Mouse (Mus musculus) stomach, embryonic 15.5 days (tissue): ENCODE results near the gene Mtfr1l. TPM values are rescaled to one million over a fixed set of nuclear protein-coding genes. Genes with fewer than 3 reads are reported as not detected.

Experiments used
- ATAC-seq: fragments of 200-750 bp; cut with Nextera tagmentation; 2 replicates; pipeline ENCODE4 v1.8.0; 2017; ENCODE audit warnings: low read depth, moderate number of reproducible peaks, moderate TSS enrichment; ENCODE audit not compliant: insufficient read depth, low FRiP score
- H3K27ac ChIP-seq: fragments of 300-500 bp; sonication (generic); 2 replicates; pipeline ENCODE4 v1.5.1; 2015; ENCODE audit warnings: mild to moderate bottlenecking, inconsistent platforms
- H3K27me3 ChIP-seq: fragments of 300-500 bp; sonication (generic); replicated peaks from 2 replicates; pipeline ENCODE4 v1.6.1; 2015; ENCODE audit warnings: inconsistent platforms
- H3K36me3 ChIP-seq: fragments of 300-500 bp; sonication (generic); 2 replicates; pipeline ENCODE4 v1.6.1; 2015; ENCODE audit warnings: inconsistent platforms
- H3K4me1 ChIP-seq: fragments of 300-500 bp; sonication (generic); 2 replicates; pipeline ENCODE4 v1.6.1; 2015; ENCODE audit warnings: inconsistent platforms
- H3K4me2 ChIP-seq: fragments of 300-500 bp; sonication (generic); 2 replicates; pipeline ENCODE4 v1.6.1; 2015; ENCODE audit warnings: mild to moderate bottlenecking, inconsistent platforms
- H3K4me3 ChIP-seq: fragments of 300-500 bp; sonication (generic); replicated peaks from 2 replicates; pipeline ENCODE4 v1.5.1; 2015; ENCODE audit warnings: inconsistent platforms
- H3K9ac ChIP-seq: fragments of 300-500 bp; sonication (generic); 2 replicates; pipeline ENCODE4 v1.6.1; 2015; ENCODE audit warnings: inconsistent platforms
- H3K9me3 ChIP-seq: fragments of 300-500 bp; sonication (generic); 2 replicates; pipeline ENCODE4 v1.6.1; 2016; ENCODE audit warnings: inconsistent platforms
- WGBS: fragments of 180-500 bp; shearing (Covaris S2); methylation state at CpG from one replicate; pipeline ENCODE4 v1.1.7; 2015; 5-methylcytosine and 5-hydroxymethylcytosine counted together
- polyA plus RNA-seq: library from polyadenylated mRNA; unstranded; fragments of >200 nt; fragmentation: Nextera tagmentation; extraction: Ambion mirVana; gene quantifications from 2 replicates; pipeline ENCODE4 v1.2.1, GENCODE M21; 2015

Mtfr1l gene
- polyA plus RNA-seq, 1 experiment from 2014 or later = 92.1 TPM

DNA sequence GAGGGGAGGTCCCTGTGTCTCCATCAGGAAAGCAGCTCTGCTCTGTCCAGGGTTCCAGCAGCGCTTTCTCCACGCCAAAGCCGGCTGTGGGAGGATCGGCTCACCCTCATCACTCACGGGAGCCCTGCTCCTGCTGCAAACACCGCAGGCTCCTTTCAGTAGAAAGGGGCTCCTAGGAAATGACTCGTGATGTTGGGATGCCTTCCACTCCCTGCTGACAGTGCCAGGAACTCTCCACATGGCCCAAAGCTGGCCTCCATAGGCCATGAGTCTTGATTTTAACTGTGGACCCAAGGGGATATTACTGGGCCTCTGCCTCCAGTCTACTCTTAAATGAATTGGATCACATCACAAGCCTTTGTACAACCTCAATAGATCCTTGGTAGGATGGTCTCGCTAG, 34.6 kb upstream of the Mtfr1l start:
- H3K9ac ChIP-seq = no peak overlapping the region
- no peak overlapping the region for H3K27ac ChIP-seq
- 67% methylated on average over 8 of the region's 8 CpGs for WGBS
- H3K9me3 ChIP-seq = no peaks in the 10 kb centered on the region
- H3K4me2 ChIP-seq = no peak overlapping the region
- no peaks in the 10 kb centered on the region for H3K36me3 ChIP-seq
- no peaks in the 10 kb centered on the region for H3K27me3 ChIP-seq
- no peak for ATAC-seq
- H3K4me1 ChIP-seq = no peaks in the 10 kb centered on the region
- no peak overlapping the region for H3K4me3 ChIP-seq

DNA sequence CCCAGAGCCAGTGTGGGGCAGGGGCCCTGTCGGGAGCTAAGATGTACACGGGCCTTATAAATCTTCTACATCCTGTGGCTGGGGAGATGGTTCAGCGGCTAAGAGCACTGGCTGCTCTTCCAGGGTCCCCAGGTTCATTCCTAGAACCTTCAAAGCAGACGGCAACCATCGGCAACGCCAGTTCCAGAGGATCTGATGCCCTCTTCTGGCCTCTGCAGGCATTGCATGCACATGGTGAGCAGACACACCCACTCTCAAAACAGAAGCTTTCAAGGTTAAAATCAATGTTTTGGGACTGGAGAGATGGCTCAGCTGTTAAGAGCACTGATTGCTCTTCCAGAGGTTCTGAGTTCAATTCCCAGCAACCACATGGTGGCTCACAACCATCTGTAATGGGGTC, 34.0 kb upstream of the Mtfr1l start:
- Histone ChIP-seq H3K27ac (no peak overlapping the region), H3K4me1 (no peaks in the 10 kb centered on the region), H3K4me3 (no peak overlapping the region), H3K9ac (no peak overlapping the region), H3K4me2 (no peak overlapping the region), H3K27me3 (no peaks in the 10 kb centered on the region), H3K36me3 (no peaks in the 10 kb centered on the region), H3K9me3 (no peaks in the 10 kb centered on the region)
- WGBS = 76% methylated on average over 6 of the region's 6 CpGs
- ATAC-seq = no peak

DNA sequence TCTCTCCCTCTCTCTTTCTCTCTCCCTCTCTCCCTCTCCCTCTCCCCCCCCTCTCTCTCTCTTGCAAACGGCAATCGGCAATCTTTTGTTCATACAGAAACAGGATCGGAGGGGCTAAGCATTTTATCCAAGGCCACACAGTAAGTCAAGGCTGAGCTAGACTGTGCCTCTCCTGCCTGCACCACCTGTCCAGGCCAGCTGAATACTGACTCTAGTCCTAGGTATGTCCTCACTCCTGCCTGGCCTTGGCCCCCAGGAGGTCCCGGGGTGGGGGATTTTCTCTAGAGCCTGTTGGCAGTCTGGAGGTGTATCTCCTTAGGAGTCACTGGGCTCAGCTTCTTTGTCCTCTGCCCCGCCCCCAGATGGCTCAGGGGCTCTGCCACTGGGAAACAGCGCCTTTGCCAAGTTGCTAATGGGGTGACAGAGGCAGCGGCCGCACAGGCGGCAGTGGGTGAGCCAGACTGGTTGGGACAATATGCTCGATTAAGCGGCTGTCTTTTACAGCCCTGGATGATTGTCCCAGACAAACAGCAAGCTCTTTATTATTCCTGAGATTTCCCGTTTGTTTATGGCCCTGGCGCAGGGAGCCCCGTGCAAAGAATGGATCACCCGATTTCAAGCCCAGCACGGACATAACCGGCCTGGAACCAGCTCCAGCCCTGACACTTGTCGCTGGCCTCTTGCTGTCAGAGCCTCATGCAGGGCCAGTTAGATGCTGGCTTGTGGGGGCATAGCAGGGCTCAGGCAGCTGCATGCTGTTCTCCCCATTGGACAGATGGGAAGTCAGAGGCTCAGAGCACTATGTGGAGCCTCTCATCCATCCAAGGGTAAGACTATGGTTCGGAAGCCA, 32.4 kb upstream of the Mtfr1l start:
- ATAC-seq = peak; percentile 43; the same call in 1 of the 2 replicates
- Histone ChIP-seq H3K9ac (no peak overlapping the region), H3K27me3 (no peaks in the 10 kb centered on the region), H3K27ac (no peak overlapping the region), H3K4me2 (no peak overlapping the region), H3K9me3 (no peaks in the 10 kb centered on the region), H3K4me3 (no peak overlapping the region), H3K4me1 (no peaks in the 10 kb centered on the region), H3K36me3 (no peaks in the 10 kb centered on the region)
- 38% methylated on average over 19 of the region's 19 CpGs for WGBS

DNA sequence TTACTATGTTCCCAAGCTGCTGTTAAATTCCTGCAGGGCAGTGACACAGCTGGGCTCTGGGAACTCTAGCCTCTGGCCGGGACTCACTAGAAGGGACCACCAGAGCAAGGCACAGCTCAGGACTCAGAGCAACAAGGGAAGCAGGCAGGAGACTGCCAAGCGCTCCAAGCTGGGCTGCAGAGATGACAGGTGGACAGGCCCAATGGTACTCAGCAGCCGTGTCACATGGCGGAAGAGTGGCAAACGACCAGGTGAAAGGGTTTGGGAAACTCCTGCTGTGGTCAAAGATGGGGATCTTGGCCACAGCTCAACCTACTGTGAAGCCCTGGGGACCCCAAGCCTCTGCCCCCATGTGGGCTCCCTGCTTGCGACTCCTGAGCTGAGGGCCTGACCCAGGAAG, 28.9 kb upstream of the Mtfr1l start:
- Histone ChIP-seq H3K27me3 (no peaks in the 10 kb centered on the region), H3K27ac (no peak overlapping the region), H3K4me3 (no peak overlapping the region), H3K36me3 (no peaks in the 10 kb centered on the region), H3K9me3 (no peaks in the 10 kb centered on the region), H3K4me2 (no peak overlapping the region), H3K9ac (no peak overlapping the region), H3K4me1 (no peaks in the 10 kb centered on the region)
- no peak for ATAC-seq
- 80% methylated on average over 6 of the region's 6 CpGs for WGBS

DNA sequence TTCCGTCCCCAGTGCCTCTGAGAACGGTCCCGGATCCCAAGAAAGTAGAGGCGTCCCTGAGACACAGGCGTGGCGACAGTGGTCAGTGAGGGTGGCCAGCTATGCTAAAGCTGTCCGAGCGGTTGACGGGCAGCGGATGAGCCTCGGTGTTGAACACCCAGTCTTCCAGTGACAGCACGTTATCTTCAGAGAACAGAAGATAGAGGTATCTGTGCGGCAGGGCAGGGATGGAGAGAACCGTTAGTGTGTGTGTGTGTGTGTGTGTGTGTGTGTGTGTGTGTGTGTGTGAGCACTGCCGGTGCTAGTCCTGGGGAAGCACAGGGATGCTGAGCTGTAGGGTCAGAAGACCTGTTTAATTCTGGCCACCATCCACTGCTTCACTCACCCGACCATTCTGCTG, 28.4 kb upstream of the Mtfr1l start:
- Histone ChIP-seq H3K4me1 (no peaks in the 10 kb centered on the region), H3K9me3 (no peaks in the 10 kb centered on the region), H3K4me3 (no peak overlapping the region), H3K9ac (no peak overlapping the region), H3K27me3 (no peaks in the 10 kb centered on the region), H3K36me3 (no peaks in the 10 kb centered on the region), H3K27ac (no peak overlapping the region), H3K4me2 (no peak overlapping the region)
- ATAC-seq = no peak
- 84% methylated on average over 16 of the region's 16 CpGs for whole genome bisulfite sequencing

DNA sequence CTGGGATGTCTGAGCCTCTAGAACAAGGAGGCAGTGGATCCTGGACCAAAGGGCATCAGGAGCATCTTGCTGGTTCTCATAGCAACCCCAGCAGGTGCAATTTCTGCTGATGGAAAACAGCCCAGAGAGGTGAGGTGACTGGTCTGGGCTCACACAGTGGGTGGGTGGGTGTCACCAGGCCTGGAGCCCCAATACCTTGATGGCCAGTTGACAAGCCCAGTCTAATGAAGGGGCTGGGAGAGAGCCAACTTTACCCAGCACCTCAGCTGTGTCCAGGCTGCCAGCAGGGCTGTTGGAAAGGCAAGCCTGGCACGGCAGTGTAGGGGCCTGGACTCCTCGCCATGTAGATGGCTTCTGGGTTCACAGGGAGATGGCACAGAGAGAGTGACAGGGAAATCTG, 26.8 kb upstream of the Mtfr1l start:
- 71% methylated on average over 2 of the region's 2 CpGs for WGBS
- H3K27me3 ChIP-seq = no peaks in the 10 kb centered on the region
- 0 out of 2 replicates have a peak, but pooled peaks cover 7% of the 10 kb centered on the region for H3K4me1 ChIP-seq
- no peaks in the 10 kb centered on the region for H3K36me3 ChIP-seq
- no peak overlapping the region for H3K4me3 ChIP-seq
- no peak overlapping the region for H3K4me2 ChIP-seq
- no peak overlapping the region for H3K9ac ChIP-seq
- H3K9me3 ChIP-seq = no peaks in the 10 kb centered on the region
- no peak overlapping the region for H3K27ac ChIP-seq
- no peak for ATAC-seq

DNA sequence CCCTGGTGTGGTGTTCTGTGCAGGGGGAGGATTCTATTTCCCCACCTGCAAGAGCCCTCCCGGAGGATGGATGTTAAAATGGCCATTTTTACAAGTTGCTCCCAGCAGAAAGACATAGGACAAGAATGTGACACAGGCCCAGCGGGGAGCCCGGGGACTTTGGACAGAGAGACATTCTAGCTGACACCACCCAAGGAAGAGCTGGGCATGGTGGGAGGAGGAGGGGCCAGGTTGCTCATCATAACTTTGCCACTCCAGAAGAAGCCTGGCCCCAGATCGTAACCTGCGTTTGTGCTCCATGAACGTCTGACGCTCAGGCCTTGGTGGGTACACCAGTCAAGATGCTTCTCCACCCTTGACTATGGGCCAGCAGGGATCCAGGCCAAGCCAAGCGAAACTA, 25.5 kb upstream of the Mtfr1l start:
- H3K4me1 ChIP-seq = 0 out of 2 replicates have a peak, but pooled peaks cover 7% of the 10 kb centered on the region
- H3K27me3 ChIP-seq = no peaks in the 10 kb centered on the region
- 91% methylated on average over 8 of the region's 8 CpGs for WGBS
- no peaks in the 10 kb centered on the region for H3K9me3 ChIP-seq
- no peak overlapping the region for H3K4me3 ChIP-seq
- H3K4me2 ChIP-seq = no peak overlapping the region
- no peak for ATAC-seq
- H3K27ac ChIP-seq = no peak overlapping the region
- H3K9ac ChIP-seq = no peak overlapping the region
- no peaks in the 10 kb centered on the region for H3K36me3 ChIP-seq

DNA sequence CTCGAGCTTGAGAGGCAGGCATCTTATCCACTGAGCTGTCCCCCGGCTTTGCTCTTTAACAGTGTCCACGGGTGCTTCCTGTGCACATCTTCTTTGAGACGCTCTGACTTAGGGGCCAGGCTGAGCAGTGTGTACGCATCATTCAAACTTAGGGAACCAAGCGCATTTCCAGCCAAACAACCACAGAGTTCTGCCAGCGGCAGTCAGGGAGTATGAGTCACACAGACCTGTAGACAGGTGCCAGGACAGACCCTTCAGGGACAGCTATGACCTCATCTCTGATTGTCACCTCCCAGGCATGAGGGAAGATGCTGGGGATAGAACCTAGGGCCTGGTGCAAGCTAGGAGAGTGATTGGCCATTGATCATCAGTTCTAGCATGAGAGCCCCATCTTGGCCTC, 24.0 kb upstream of the Mtfr1l start:
- ATAC-seq = no peak
- H3K4me2 ChIP-seq = no peak overlapping the region
- no peak overlapping the region for H3K27ac ChIP-seq
- H3K4me1 ChIP-seq = 0 out of 2 replicates have a peak, but pooled peaks cover 7% of the 10 kb centered on the region
- no peaks in the 10 kb centered on the region for H3K27me3 ChIP-seq
- H3K9ac ChIP-seq = no peak overlapping the region
- H3K9me3 ChIP-seq = no peaks in the 10 kb centered on the region
- H3K36me3 ChIP-seq = no peaks in the 10 kb centered on the region
- no peak overlapping the region for H3K4me3 ChIP-seq
- 71% methylated on average over 7 of the region's 7 CpGs for WGBS

DNA sequence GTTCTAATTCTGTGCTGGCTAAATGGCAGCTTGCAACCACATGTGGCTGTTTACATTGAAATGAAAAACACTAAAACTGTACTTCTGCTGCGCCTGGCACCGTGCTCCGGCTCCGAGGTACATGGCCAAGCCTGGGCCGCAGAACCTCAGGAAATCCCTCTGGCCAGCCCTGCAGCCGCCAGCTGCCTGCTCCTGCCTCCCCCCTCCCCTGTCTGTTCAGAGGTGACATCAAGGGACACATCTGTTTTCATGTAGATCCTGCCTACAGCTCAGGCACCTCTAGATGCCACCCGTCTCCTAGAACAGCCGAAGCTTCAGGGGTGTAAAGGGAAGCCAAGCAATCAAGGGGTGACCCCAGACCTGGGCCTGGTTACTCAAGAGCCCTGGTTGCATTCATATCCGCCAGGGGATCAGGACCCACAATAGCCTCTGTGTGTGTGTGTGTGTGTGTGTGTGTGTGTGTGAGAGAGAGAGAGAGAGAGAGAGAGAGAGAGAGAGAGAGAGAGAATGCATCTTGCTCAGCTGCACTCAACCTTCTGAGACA, 23.5 kb upstream of the Mtfr1l start:
- 47% methylated on average over 9 of the region's 9 CpGs for WGBS
- Histone ChIP-seq H3K27me3 (no peaks in the 10 kb centered on the region), H3K4me2 (no peak overlapping the region), H3K27ac (no peak overlapping the region), H3K9ac (no peak overlapping the region), H3K9me3 (no peaks in the 10 kb centered on the region), H3K4me3 (no peak overlapping the region), H3K4me1 (0 out of 2 replicates have a peak, but pooled peaks cover 7% of the 10 kb centered on the region), H3K36me3 (no peaks in the 10 kb centered on the region)
- no peak for ATAC-seq

DNA sequence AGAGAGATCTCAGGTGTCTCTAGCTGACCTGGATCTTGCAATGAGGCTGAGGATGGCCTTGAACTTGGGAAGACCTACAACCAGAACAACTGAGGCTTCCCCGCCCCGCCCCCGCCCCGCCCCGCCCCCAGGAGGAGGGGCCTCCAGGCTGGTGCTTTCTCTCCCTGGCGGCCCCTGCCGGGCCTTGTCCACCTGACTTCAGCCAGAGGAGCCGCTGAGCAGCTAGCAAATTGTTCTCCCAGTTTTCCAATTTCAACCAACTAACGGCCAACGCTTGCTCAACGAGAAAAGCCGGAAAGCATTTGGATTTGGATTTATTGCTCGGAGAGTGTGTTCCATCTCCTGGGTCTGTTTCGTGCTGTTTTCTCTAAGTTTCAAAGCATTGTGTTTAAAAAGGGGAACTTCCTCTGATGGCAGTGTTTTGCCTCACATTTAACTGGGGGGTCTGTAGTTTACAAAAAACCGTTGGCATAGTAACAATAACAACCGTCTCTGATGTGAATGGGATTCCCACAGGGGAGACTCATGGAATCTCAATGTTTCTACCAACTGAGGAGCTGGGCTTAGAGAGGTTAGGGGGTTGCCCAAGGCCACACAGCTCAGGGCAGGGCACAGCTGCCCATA, 22.6 kb upstream of the Mtfr1l start:
- Histone ChIP-seq H3K4me2 (no peak overlapping the region), H3K4me1 (0 out of 2 replicates have a peak, but pooled peaks cover 7% of the 10 kb centered on the region), H3K36me3 (no peaks in the 10 kb centered on the region), H3K4me3 (no peak overlapping the region), H3K27ac (no peak overlapping the region), H3K9ac (no peak overlapping the region), H3K9me3 (no peaks in the 10 kb centered on the region), H3K27me3 (no peaks in the 10 kb centered on the region)
- ATAC-seq = no peak
- WGBS = 13% methylated on average over 16 of the region's 16 CpGs

DNA sequence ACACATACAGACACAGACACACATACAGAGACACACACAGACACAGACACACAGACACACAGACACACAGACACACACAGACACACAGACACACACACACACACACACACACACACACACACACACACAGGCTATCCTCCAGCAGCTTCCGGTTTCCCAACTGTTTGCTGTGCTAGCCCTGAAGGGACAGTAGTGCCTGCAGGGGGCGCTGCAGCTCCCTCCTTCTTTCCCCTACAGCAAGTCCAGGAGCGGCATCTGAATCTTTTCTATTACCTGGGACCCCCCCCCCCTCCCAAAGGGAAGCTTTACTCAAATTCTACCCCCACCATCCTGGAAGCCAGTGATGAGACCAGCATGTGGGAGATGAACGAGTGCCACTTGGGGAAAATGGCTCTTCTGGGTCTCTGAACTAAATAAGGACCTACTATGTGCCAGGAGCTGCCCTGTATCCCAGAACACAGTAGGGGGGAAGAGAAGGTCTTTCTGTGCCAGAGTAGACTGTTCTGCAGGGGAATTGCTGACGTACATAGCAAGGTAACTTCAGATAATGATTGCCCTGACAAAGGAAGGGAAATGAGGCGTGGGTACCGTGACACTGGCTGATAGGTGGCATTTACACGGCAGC, 20.9 kb upstream of the Mtfr1l start:
- H3K4me3 ChIP-seq = no peak overlapping the region
- WGBS = 66% methylated on average over 8 of the region's 8 CpGs
- H3K36me3 ChIP-seq = no peaks in the 10 kb centered on the region
- no peak overlapping the region for H3K27ac ChIP-seq
- no peak for ATAC-seq
- H3K27me3 ChIP-seq = no peaks in the 10 kb centered on the region
- H3K4me2 ChIP-seq = no peak overlapping the region
- H3K9me3 ChIP-seq = no peaks in the 10 kb centered on the region
- H3K9ac ChIP-seq = no peak overlapping the region
- H3K4me1 ChIP-seq = peaks cover 12% of the 10 kb centered on the region; the same call in 1 of the 2 replicates

DNA sequence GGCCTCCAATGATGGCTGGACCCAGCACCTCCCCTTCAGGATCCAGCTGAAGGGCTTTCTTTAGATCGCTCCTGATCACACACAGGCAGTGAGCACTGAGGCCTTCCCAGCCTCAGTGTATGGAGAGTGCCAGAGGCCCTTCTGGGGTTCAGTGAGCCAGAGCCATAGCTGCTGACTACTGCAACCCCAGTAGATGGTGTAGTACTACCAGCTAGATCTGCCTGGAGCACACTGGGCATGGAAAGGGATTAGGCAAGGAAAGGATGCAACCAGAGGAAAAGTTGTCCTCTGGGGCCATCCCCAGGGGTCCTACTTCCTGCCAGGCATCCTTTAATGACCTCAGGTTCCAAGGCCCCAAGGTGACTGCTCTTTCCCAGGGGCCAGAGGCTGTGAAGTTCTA, 18.4 kb upstream of the Mtfr1l start:
- peaks cover 15% of the 10 kb centered on the region; the same call in 1 of the 2 replicates for H3K4me1 ChIP-seq
- 0 out of 2 replicates have a peak, but pooled peaks cover 4% of the 10 kb centered on the region for H3K9me3 ChIP-seq
- H3K4me2 ChIP-seq = no peak overlapping the region
- no peak overlapping the region for H3K4me3 ChIP-seq
- peaks cover 11% of the 10 kb centered on the region; the same call in 1 of the 2 replicates for H3K36me3 ChIP-seq
- 89% methylated on average over 1 of the region's 1 CpGs for WGBS
- no peak overlapping the region for H3K9ac ChIP-seq
- H3K27me3 ChIP-seq = no peaks in the 10 kb centered on the region
- no peak for ATAC-seq
- H3K27ac ChIP-seq = no peak overlapping the region
